Mouse (Mus musculus): Measurements from ENCODE around the gene Hck.

DNA sequence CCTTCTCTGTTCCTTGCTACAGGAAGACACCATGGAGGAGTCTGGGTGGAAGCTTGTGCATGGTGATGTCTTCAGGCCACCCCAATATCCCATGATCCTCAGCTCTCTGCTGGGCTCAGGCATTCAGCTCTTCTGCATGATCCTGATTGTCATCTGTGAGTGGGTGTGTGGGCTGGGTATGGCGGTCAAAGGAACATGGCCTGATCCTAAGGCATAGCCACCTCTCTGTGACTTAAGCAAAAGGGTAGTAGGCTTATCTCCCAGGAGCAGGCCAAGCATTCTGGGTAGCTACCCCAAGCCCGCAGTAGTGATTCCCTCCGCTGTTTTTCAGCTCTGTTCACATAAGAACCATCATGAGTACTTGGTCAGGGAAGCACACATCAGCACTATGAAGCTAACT lies 86.0 kb downstream of the Hck start:
- no peak for TF ChIP-seq CTCF (IDR thresholded peaks at IDR 0.05; ENCODE audit: borderline replicate concordance, insufficient read depth, low read length)
- no peak for TF ChIP-seq POLR2A (IDR thresholded peaks at IDR 0.05; ENCODE audit: low read depth, low read length)
